ENCODE assay signal across 18 mouse cellular contexts in genomic region chr15:7508535-7508934, GRCm38 (mm10).
DNase-seq lines count a peak whose midpoint lies in the region; ATAC-seq and TF ChIP-seq lines count a peak whose summit lies in the region.
"Had no signal": no experiment of that assay in that cellular context is flagged by ENCODE, and none has a peak within 500 bp of the region (broad histone marks: within the 10 kb centered on the region; RNA-seq: fewer than 3 reads in every experiment).

No protein-coding gene starts in this region.

- H3K9ac ChIP-seq in hindbrain, embryonic 15.5 days = no peak overlapping the region
- no peak overlapping the region for H3K9ac ChIP-seq in hindbrain, embryonic 11.5 days (ENCODE audit: low read depth, low read length)
- H3K9ac ChIP-seq in midbrain, postnatal 0 days (replicated peaks; ENCODE audit: low read length, poor library complexity, severe bottlenecking) = no peak overlapping the region
- no peak overlapping the region for H3K9ac ChIP-seq in neural tube, embryonic 14.5 days (replicated peaks; ENCODE audit: low read depth, low read length)
- H3K9ac ChIP-seq: embryonic facial prominence, embryonic 15.5 days; midbrain, embryonic 13.5 days had no signal

- DNase-seq in cerebellum, postnatal 10 days = peak; percentile 46 to 63
- DNase-seq in cerebellum, adult 2 months = no peak
- DNase-seq in hindbrain, embryonic 11.5 days (ENCODE audit: low spot score) = no peak
- DNase-seq in midbrain, postnatal 0 days (ENCODE audit: low spot score) = peak; percentile 54
- DNase-seq in midbrain, embryonic 10.5 days (ENCODE audit: low spot score) = no peak
- DNase-seq: gastrocnemius, postnatal 14 days; heart, postnatal 14 days; lung, postnatal 14 days; retina, postnatal 1 day; spleen, adult 18-20 months; thymus, postnatal 36 days had no signal

- H3K36me3 ChIP-seq in hindbrain, embryonic 15.5 days = no peaks in the 10 kb centered on the region
- no peaks in the 10 kb centered on the region for H3K36me3 ChIP-seq in hindbrain, embryonic 11.5 days (ENCODE audit: control insufficient read depth, insufficient read depth, low read length)
- H3K36me3 ChIP-seq in midbrain, postnatal 0 days (ENCODE audit: insufficient read depth, low read length) = no peaks in the 10 kb centered on the region
- H3K36me3 ChIP-seq in midbrain, embryonic 10.5 days = no peaks in the 10 kb centered on the region
- no peaks in the 10 kb centered on the region for H3K36me3 ChIP-seq in neural tube, embryonic 14.5 days (ENCODE audit: control insufficient read depth, insufficient read depth, low read length)
- H3K36me3 ChIP-seq: embryonic facial prominence, embryonic 15.5 days; midbrain, embryonic 13.5 days had no signal

- H3K4me2 ChIP-seq in hindbrain, embryonic 15.5 days = no peak overlapping the region
- H3K4me2 ChIP-seq in hindbrain, embryonic 11.5 days (replicated peaks; ENCODE audit: low read depth, low read length) = no peak overlapping the region
- no peak overlapping the region for H3K4me2 ChIP-seq in midbrain, postnatal 0 days (ENCODE audit: low read depth, low read length, poor library complexity, severe bottlenecking)
- H3K4me2 ChIP-seq in neural tube, embryonic 14.5 days (ENCODE audit: low read depth, low read length) = no peak overlapping the region
- H3K4me2 ChIP-seq: embryonic facial prominence, embryonic 15.5 days; midbrain, embryonic 13.5 days had no signal

- H3K27ac ChIP-seq in cerebellum, adult 2 months (ENCODE audit: insufficient read depth, low read length) = no peak overlapping the region
- H3K27ac ChIP-seq in hindbrain, embryonic 15.5 days (replicated peaks) = no peak overlapping the region
- no peak overlapping the region for H3K27ac ChIP-seq in hindbrain, embryonic 11.5 days (ENCODE audit: low read depth, low read length)
- H3K27ac ChIP-seq in midbrain, postnatal 0 days (ENCODE audit: low read depth, low read length) = no peak overlapping the region
- no peak overlapping the region for H3K27ac ChIP-seq in midbrain, embryonic 10.5 days (replicated peaks)
- no peak overlapping the region for H3K27ac ChIP-seq in neural tube, embryonic 14.5 days (ENCODE audit: low read depth, low read length)
- H3K27ac ChIP-seq: embryonic facial prominence, embryonic 15.5 days; layer of hippocampus, adult 2 months; midbrain, embryonic 13.5 days had no signal

- 10% methylated on average over 8 of the region's 8 CpGs for WGBS in cerebellum, adult 2 months
- 27% methylated on average over 8 of the region's 8 CpGs for WGBS in hindbrain, embryonic 15.5 days
- 44% methylated on average over 8 of the region's 8 CpGs for WGBS in hindbrain, embryonic 11.5 days
- 46% methylated on average over 8 of the region's 8 CpGs for WGBS in midbrain, postnatal 0 days
- WGBS in midbrain, embryonic 10.5 days = 74% methylated on average over 8 of the region's 8 CpGs
- WGBS in neural tube, embryonic 14.5 days = 21% methylated on average over 8 of the region's 8 CpGs

- no peaks in the 10 kb centered on the region for H3K9me3 ChIP-seq in hindbrain, embryonic 15.5 days
- H3K9me3 ChIP-seq in hindbrain, embryonic 11.5 days (ENCODE audit: control insufficient read depth, low read length) = no peaks in the 10 kb centered on the region
- no peaks in the 10 kb centered on the region for H3K9me3 ChIP-seq in midbrain, postnatal 0 days (ENCODE audit: low read length)
- H3K9me3 ChIP-seq in midbrain, embryonic 10.5 days (replicated peaks) = no peaks in the 10 kb centered on the region
- no peaks in the 10 kb centered on the region for H3K9me3 ChIP-seq in neural tube, embryonic 14.5 days (ENCODE audit: control insufficient read depth, low read length)
- H3K9me3 ChIP-seq: embryonic facial prominence, embryonic 15.5 days; midbrain, embryonic 13.5 days had no signal

- no peaks in the 10 kb centered on the region for H3K4me1 ChIP-seq in cerebellum, adult 2 months (ENCODE audit: control insufficient read depth, insufficient read depth, low read length)
- no peaks in the 10 kb centered on the region; the same call in 1 of the 2 replicates for H3K4me1 ChIP-seq in hindbrain, embryonic 15.5 days (replicated peaks)
- H3K4me1 ChIP-seq in hindbrain, embryonic 11.5 days (replicated peaks; ENCODE audit: control insufficient read depth, insufficient read depth, low read length) = no peaks in the 10 kb centered on the region
- H3K4me1 ChIP-seq in midbrain, postnatal 0 days (ENCODE audit: insufficient read depth, low read length) = no peaks in the 10 kb centered on the region
- 0 out of 2 replicates have a peak, but pooled peaks cover 6% of the 10 kb centered on the region for H3K4me1 ChIP-seq in midbrain, embryonic 10.5 days
- H3K4me1 ChIP-seq in neural tube, embryonic 14.5 days (ENCODE audit: control insufficient read depth, insufficient read depth, low read length) = no peaks in the 10 kb centered on the region
- H3K4me1 ChIP-seq: embryonic facial prominence, embryonic 15.5 days; midbrain, embryonic 13.5 days had no signal

- H3K4me3 ChIP-seq in cerebellum, adult 2 months (replicated peaks; ENCODE audit: insufficient read depth, low read depth, low read length) = no peak overlapping the region
- no peak overlapping the region for H3K4me3 ChIP-seq in hindbrain, embryonic 15.5 days
- H3K4me3 ChIP-seq in hindbrain, embryonic 11.5 days (ENCODE audit: low read depth, low read length) = no peak overlapping the region
- H3K4me3 ChIP-seq in midbrain, postnatal 0 days (ENCODE audit: low read depth, low read length) = no peak overlapping the region
- H3K4me3 ChIP-seq in midbrain, embryonic 10.5 days = no peak overlapping the region
- no peak overlapping the region for H3K4me3 ChIP-seq in neural tube, embryonic 14.5 days (ENCODE audit: low read depth, low read length)
- H3K4me3 ChIP-seq: embryonic facial prominence, embryonic 15.5 days; layer of hippocampus, adult 2 months; midbrain, embryonic 13.5 days had no signal

- no peaks in the 10 kb centered on the region; the same call in 1 of the 2 replicates for H3K27me3 ChIP-seq in cerebellum, adult 2 months (ENCODE audit: control insufficient read depth, insufficient read depth, low read length)
- H3K27me3 ChIP-seq in hindbrain, embryonic 15.5 days = no peaks in the 10 kb centered on the region
- H3K27me3 ChIP-seq in hindbrain, embryonic 11.5 days (ENCODE audit: control insufficient read depth, insufficient read depth, low read length) = no peaks in the 10 kb centered on the region
- no peaks in the 10 kb centered on the region for H3K27me3 ChIP-seq in midbrain, postnatal 0 days (ENCODE audit: insufficient read depth, low read length)
- no peaks in the 10 kb centered on the region for H3K27me3 ChIP-seq in midbrain, embryonic 10.5 days (ENCODE audit: low read depth, poor library complexity, severe bottlenecking)
- no peaks in the 10 kb centered on the region for H3K27me3 ChIP-seq in neural tube, embryonic 14.5 days (ENCODE audit: control insufficient read depth, insufficient read depth, low read length)
- H3K27me3 ChIP-seq: CH12.LX; midbrain, embryonic 13.5 days had no signal

- no peak for TF ChIP-seq POLR2A in cerebellum, adult 2 months (IDR thresholded peaks at IDR 0.05; ENCODE audit: borderline replicate concordance, insufficient read depth, low read length)

- TF ChIP-seq CTCF in cerebellum, adult 2 months (IDR thresholded peaks at IDR 0.05; ENCODE audit: borderline replicate concordance, insufficient read depth, low read depth, low read length) = no peak
- no peak for TF ChIP-seq CTCF in midbrain, postnatal 0 days (IDR thresholded peaks at IDR 0.05)

- peak; percentile 88; the same call in 1 of the 2 replicates for ATAC-seq in hindbrain, embryonic 15.5 days (ENCODE audit: low FRiP score, low read depth)
- ATAC-seq in hindbrain, embryonic 11.5 days (ENCODE audit: low FRiP score) = no peak
- 0 out of 2 replicates have a peak, but pooled peaks have one; percentile 44 for ATAC-seq in midbrain, postnatal 0 days (ENCODE audit: low FRiP score)
- peak; percentile 89 for ATAC-seq in neural tube, embryonic 14.5 days (ENCODE audit: low read depth)
- no peak for ATAC-seq in activated CD4-positive, CD25-positive, alpha-beta regulatory T cell, adult 4 months
- ATAC-seq: midbrain, embryonic 13.5 days had no signal

Comparison
In these comparisons a context has a peak if more than half of its experiments do, and no peak if none do; other contexts are left out.
1. DNase-seq: peak in cerebellum, postnatal 10 days (2 of 2) and midbrain, postnatal 0 days (single experiment); none in cerebellum, adult 2 months (0 of 2), hindbrain, embryonic 11.5 days (single experiment) and midbrain, embryonic 10.5 days (single experiment).
2. ATAC-seq: peak in hindbrain, embryonic 15.5 days (single experiment), midbrain, postnatal 0 days (single experiment) and neural tube, embryonic 14.5 days (single experiment); none in hindbrain, embryonic 11.5 days (single experiment) and activated CD4-positive, CD25-positive, alpha-beta regulatory T cell, adult 4 months (single experiment).